Mouse (Mus musculus) T-cell, adult 66 days (primary cell): Measurements from ENCODE around the gene Evx2. TPM values are rescaled to one million over a fixed set of nuclear protein-coding genes. Genes with fewer than 3 reads are reported as not detected.

Source experiments
- total RNA-seq, 2 experiments: library from RNA; stranded (reverse); gene quantifications; 3 replicates in 1 of 2; 4 replicates in 1 of 2; pipeline ENCODE4 v1.2.4; 2023

Gene Evx2
- total RNA-seq = not detected

DNA sequence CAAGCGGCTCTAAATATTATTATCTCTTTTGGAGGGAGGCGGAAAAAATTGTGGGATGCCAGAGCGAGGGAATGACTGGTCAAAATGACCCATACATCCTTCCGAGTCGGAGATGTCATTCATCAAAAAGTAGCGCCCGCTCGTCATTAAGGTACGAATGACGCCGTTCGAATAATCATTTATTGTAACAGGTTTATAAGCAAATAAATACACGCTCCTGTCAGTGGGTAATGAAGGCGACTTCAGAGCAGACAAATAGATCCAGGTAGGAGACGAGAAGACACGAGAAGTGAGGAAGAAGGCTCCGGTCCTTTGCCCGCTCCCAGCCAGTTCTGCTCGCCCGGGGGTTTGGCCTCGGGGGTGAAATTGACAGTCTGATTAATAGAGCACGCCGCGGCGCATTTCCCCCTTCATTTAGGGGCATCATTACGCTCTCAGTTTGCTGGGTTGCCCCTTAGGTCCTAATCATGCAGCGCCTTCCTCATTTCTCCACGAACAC is at the start of gene Evx2:
Evx2 (minus strand) TSS at position 51 of the 499 bp plus-strand sequence.

DNA sequence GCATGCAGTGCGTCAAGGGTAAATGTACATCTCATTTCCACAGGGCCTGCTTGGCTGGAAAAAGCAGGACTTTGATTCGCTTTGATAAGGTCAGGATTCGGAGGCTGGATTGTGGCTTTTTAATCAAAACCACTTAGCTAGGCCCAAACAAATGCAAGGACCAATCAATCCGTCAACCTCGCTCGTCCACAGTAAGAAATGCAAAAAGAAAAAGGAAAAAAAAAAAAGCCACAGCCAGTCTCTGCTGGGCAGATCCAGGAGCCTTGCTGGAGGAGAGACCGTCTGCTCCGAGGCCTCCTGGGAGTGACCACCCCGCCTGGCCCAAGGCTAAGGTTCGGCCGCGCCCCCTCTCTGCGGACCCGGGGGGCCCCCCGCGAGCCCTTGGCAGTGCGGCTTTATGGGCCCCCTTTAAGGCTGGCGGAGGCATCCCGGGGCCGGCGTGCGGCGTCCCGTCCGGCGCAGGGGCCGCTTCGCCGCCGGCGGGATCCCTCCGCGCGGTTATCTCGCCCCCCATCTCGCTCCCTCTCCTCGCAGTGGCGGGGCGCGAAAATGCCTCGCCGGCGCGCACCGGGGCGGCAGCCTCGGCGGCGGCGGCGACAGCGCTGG is 45.1 kb upstream of the Evx2 start, which contains the start of gene Hoxd8:
Hoxd8 (plus strand) TSS at position 223 of the 606 bp plus-strand sequence.

DNA sequence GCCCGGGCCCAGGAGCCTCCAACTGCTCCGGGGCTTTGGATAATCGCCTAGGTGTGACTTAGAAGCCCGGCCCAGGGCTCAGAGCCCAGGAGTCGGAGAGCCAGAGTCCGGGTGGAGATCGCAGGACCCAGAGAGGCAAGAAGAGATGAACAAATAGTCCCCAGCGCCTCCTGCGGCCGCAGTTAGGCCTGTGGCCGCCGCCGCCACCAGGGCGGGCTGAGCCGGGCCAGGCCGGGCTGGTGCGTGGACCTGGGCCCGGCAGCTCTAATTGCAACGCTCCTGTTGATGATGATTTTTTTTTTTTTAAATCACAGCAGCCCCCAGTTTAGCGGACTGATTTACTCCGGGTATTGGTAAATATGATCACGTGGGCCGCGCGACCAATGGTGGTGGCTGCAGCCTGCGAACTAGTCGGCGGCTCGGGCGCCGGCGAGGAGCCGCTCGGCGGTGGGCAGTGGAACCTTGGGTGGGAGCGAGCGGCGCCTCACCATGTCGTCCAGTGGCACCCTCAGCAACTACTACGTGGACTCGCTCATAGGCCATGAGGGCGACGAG is 38.3 kb upstream of the Evx2 start, which contains the start of gene Hoxd9:
Hoxd9 (plus strand) TSS at position 161 of the 555 bp plus-strand sequence.

DNA sequence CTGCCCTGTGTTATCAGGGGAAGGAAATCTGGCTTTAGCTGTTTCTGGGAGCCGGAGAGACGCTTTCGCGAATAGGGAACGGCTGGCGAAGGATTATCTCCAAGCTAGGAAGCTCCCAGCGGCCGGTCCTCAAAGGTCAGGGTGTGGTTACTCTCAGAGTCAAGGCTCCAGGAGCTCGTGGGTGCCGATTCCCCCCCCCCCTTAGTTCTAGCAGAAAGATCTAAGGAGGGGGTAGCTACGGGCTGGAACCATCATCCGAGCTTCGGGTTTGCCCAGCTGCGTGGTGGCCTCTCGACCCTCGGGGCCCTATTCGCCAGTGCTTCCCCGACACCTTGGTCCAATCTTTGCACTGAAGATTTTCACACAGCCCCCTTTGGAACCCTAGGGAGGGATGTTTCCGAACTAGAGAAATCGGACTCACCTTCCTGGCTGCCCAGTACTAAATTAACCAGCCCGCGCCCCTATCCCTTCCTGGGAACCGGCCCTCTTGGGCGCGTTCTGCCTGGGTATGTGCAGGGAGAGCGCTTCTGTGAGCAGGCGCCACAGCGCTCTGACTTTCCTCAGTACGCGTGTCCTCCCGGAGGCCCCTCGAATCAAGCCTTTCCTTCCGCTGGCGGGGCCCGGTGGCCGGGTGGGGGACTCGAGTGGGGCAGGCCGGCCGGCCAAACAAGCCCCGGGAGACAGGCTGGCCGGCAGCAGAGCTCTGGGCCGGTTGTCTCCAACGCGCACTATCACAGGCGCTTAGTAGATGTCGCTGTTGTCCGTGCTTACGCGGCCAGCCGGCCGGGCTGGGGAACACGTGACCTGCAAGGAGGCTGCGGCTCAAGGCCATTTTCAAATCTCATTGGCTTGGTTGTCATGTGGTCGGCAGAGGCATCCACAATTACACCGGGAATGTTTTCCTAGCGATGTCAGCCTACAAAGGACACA is 31.9 kb upstream of the Evx2 start, which contains the start of gene Hoxd10:
Hoxd10 (plus strand) TSS at position 903 of the 930 bp plus-strand sequence.

GRCm38 (mm10) chr2:74678891-74679595 is 19.7 kb upstream of the Evx2 start, which contains the start of gene Hoxd11:
Hoxd11 (plus strand) TSS chr2:74679557.

GRCm38 (mm10) chr2:74674881-74675665 is 15.7 kb upstream of the Evx2 start, which contains the start of gene Hoxd12:
Hoxd12 (plus strand) TSS chr2:74675013.

GRCm38 (mm10) chr2:74667842-74668357 is 8.5 kb upstream of the Evx2 start, which contains the start of gene Hoxd13:
Hoxd13 (plus strand) TSS chr2:74668310.

Other genes starting within 250 kb of the Evx2 start
- 10 to 100 TPM; 27.4 to 31.5 TPM for gene Lnpk, start 80.1 kb downstream of the Evx2 start, total RNA-seq
- not detected for gene Hoxd13, start 8.8 kb upstream of the Evx2 start, total RNA-seq
- gene Hoxd12, start 15.5 kb upstream of the Evx2 start, total RNA-seq = not detected
- not detected for gene Hoxd11, start 20.0 kb upstream of the Evx2 start, total RNA-seq
- gene Hoxd10, start 32.4 kb upstream of the Evx2 start, total RNA-seq = not detected
- gene Hoxd9, start 38.2 kb upstream of the Evx2 start, total RNA-seq = not detected
- not detected for gene Hoxd8, start 45.1 kb upstream of the Evx2 start, total RNA-seq
- gene Hoxd3, start 52.4 kb upstream of the Evx2 start, total RNA-seq = not detected
- gene Hoxd4, start 52.4 kb upstream of the Evx2 start, total RNA-seq = not detected
- not detected for gene Gm28230, start 67.2 kb upstream of the Evx2 start, total RNA-seq
- not detected for gene Hoxd1, start 103.4 kb upstream of the Evx2 start, total RNA-seq
- gene Mtx2, start 166.2 kb upstream of the Evx2 start, total RNA-seq = 10 to 100 TPM; 23.0 to 24.6 TPM